Mouse (Mus musculus) hindbrain, embryonic 11.5 days (tissue): ENCODE results near the gene Lamc1. TPM values are rescaled to one million over a fixed set of nuclear protein-coding genes. Genes with fewer than 3 reads are reported as not detected.

ENCODE experiments used
- ATAC-seq: fragments of 200-750 bp; cut with Nextera tagmentation; 2 replicates; pipeline ENCODE4 v1.8.0; 2017; ENCODE audit warnings: mild to moderate bottlenecking, moderate TSS enrichment, moderate library complexity; ENCODE audit not compliant: low FRiP score
- DNase-seq: peaks from one replicate; pipeline ENCODE4 v3.0.0-alpha.2; 2015; ENCODE audit warnings: low spot score
- H3K27ac ChIP-seq: fragments of 300-500 bp; sonication (generic); 2 replicates; pipeline ENCODE4 v1.5.1; 2014; ENCODE audit warnings: mild to moderate bottlenecking, low read depth, low read length
- H3K27me3 ChIP-seq: fragments of 300-500 bp; sonication (generic); 2 replicates; pipeline ENCODE4 v1.6.1; 2014; ENCODE audit warnings: mild to moderate bottlenecking, low read length, moderate library complexity, mixed read lengths; ENCODE audit not compliant: control insufficient read depth, insufficient read depth
- H3K36me3 ChIP-seq: fragments of 300-500 bp; sonication (generic); 2 replicates; pipeline ENCODE4 v1.6.1; 2014; ENCODE audit warnings: mild to moderate bottlenecking, low read length, moderate library complexity, mixed read lengths; ENCODE audit not compliant: control insufficient read depth, insufficient read depth
- H3K4me1 ChIP-seq: fragments of 300-500 bp; sonication (generic); replicated peaks from 2 replicates; pipeline ENCODE4 v1.6.1; 2014; ENCODE audit warnings: low read length, mixed read lengths; ENCODE audit not compliant: control insufficient read depth, insufficient read depth
- H3K4me2 ChIP-seq: fragments of 300-500 bp; sonication (generic); replicated peaks from 2 replicates; pipeline ENCODE4 v1.6.1; 2014; ENCODE audit warnings: mild to moderate bottlenecking, low read depth, low read length
- H3K4me3 ChIP-seq: fragments of 300-500 bp; sonication (generic); 2 replicates; pipeline ENCODE4 v1.5.1; 2014; ENCODE audit warnings: low read depth, low read length
- H3K9ac ChIP-seq: fragments of 300-500 bp; sonication (generic); 2 replicates; pipeline ENCODE4 v1.6.1; 2014; ENCODE audit warnings: low read depth, low read length
- H3K9me3 ChIP-seq: fragments of 300-500 bp; sonication (generic); 2 replicates; pipeline ENCODE4 v1.6.1; 2016; ENCODE audit warnings: low read length; ENCODE audit not compliant: control insufficient read depth
- WGBS: fragments of 180-500 bp; shearing (Covaris S2); extraction: QIAGEN DNeasy Blood & Tissue Kit; methylation state at CpG from one replicate; pipeline ENCODE4 v1.1.7; 2014; 5-methylcytosine and 5-hydroxymethylcytosine counted together
- polyA plus RNA-seq: library from polyadenylated mRNA; unstranded; fragments of >200 nt; fragmentation: Nextera tagmentation; extraction: Ambion mirVana; gene quantifications from 2 replicates; pipeline ENCODE4 v1.2.1, GENCODE M21; 2014

The Lamc1 gene
- polyA plus RNA-seq, 1 experiment from 2014 or later: 25.3 TPM

DNA sequence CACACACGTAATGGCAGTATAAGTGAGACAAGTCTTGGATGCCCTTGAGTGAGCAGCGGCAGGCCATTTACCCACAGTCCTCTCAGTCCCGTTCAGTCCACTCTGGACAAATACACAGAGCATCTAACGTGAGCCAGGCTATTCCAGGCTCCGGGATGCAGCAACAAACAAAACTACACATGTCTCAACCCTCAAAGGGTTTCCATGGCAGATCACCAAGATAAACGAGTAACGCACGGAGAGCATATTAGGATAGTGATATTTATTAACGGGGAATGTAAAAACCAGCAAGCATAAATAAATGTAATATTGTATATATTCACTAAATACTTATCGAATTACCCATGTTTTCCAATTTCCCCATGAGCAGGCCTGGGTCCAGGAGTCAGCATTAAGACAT lies 161.6 kb downstream of the Lamc1 start:
- Histone ChIP-seq H3K4me3 (no peak overlapping the region), H3K27me3 (no peaks in the 10 kb centered on the region), H3K4me1 (no peaks in the 10 kb centered on the region), H3K4me2 (no peak overlapping the region), H3K27ac (no peak overlapping the region), H3K9me3 (no peaks in the 10 kb centered on the region), H3K9ac (no peak overlapping the region), H3K36me3 (no peaks in the 10 kb centered on the region)
- DNase-seq (no peak), ATAC-seq (no peak)
- WGBS: 86% methylated on average over 10 of the region's 10 CpGs

Other genes with a start within 250 kb of the Lamc1 start
- 0.77 and 1.0 TPM in 2 replicates for gene Lamc2, start 146.3 kb downstream of the Lamc1 start, polyA plus RNA-seq
- gene Shcbp1l, start 92.4 kb upstream of the Lamc1 start, polyA plus RNA-seq: 0.33 and 0.40 TPM in 2 replicates
- gene Dhx9, start 154.9 kb upstream of the Lamc1 start, polyA plus RNA-seq: 34.7 and 61.3 TPM in 2 replicates
- gene Npl, start 217.3 kb upstream of the Lamc1 start, polyA plus RNA-seq: 15.5 and 16.2 TPM in 2 replicates